Mouse (Mus musculus) T-cell, adult 2 months (primary cell): ENCODE results near the gene Tfeb.

Source experiments
- DNase-seq: peaks from one replicate; pipeline ENCODE4 v3.0.0; 2022; ENCODE audit warnings: low spot score

Gene Tfeb

DNA sequence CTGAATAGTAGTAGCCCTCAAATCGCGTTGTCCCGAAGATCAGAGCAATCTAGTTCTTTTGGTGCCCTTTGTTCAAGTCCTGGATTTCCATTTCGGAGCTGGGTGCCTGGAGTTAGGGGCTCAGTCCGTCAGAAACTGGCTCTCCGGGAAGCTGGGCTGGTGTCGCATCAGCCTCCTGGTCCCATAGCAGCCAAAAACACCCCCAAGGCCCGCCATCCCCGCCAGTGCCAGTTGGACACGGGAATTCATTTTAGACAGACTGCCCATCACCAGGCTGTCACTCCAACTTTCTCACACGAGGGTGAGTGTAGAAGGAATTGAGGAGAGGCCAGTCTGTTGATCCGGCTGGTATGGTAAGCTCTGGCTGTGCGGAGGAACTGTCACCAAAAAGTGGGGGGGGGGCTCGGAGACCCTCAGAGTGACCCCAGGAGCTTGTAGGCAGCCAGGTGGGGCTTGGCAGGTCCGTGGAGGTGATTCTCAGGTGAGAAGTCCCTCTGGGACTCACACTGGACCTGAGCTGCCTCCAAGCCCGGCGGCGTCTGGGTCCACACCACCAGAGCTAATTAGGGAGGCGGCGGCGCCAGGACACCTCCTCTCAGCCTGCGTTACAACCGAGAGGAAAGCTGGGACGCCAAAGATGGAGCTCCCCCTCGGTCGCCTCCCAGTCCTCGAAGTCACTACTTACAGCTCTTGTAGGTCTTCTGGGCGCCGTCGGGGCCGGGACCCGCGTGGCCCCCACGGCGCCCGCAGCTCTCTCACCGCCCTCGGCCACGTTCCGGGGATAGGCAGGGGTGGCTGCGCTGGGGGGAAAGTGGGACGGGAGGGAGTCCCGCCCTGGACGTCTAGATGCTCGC is 97.0 kb downstream of the Tfeb start:
- no peak for DNase-seq

GRCm38 (mm10) chr17:47834482-47834767 is 97.6 kb downstream of the Tfeb start, which contains the start of gene Mdfi:
Mdfi (minus strand) TSS chr17:47834691.
- DNase-seq = no peak

- DNase-seq = no peak
Observed at GRCm38 (mm10) chr17:47837808-47838207, 101.0 kb downstream of the Tfeb start.

- no peak for DNase-seq
Observed at GRCm38 (mm10) chr17:47841521-47841920, 104.7 kb downstream of the Tfeb start.
